Mouse (Mus musculus) kidney, postnatal 4 days (tissue): ENCODE measurements at regions not wholly inside any gene's neighbourhood (a gene's known extent, or its start where the extent isn't known, plus 50 kb on each side); places are given as distances from the start of the nearest gene placed in this dataset.

ENCODE experiments used
- DNase-seq, 2 experiments: peaks; one replicate each; pipeline ENCODE4 v3.0.0; 2021; ENCODE audit warnings: mixed read lengths in 2 of 2

GRCm38 (mm10) chr1:28373351-28373750, 406.7 kb downstream of the Gm597 start:
- no peak for DNase-seq

- DNase-seq, result no peak
These were observed 430.6 kb downstream of the Gm597 start for GRCm38 (mm10) chr1:28349411-28349973.

GRCm38 (mm10) chr1:28348572-28348971, 431.5 kb downstream of the Gm597 start:
- DNase-seq, result peak; percentile 13 to 14

- no peak for DNase-seq
These were observed 440.0 kb downstream of the Gm597 start for GRCm38 (mm10) chr1:28340054-28340453.

GRCm38 (mm10) chr1:28334366-28334765, 445.7 kb downstream of the Gm597 start:
- no peak for DNase-seq

GRCm38 (mm10) chr1:28332031-28332430, 448.0 kb downstream of the Gm597 start:
- no peak for DNase-seq

- DNase-seq, result no peak
These were observed 451.1 kb downstream of the Gm597 start for GRCm38 (mm10) chr1:28328986-28329385.

GRCm38 (mm10) chr1:28328539-28328938, 451.5 kb downstream of the Gm597 start:
- no peak for DNase-seq

- DNase-seq, result no peak
These were observed 455.9 kb downstream of the Gm597 start for GRCm38 (mm10) chr1:28324141-28324540.
